Mouse (Mus musculus) 3T3-L1 (cell line): ENCODE data around the gene Glipr1.
"Not testable (repeated sequence)": the region's sequence is repeated elsewhere in the genome, so short reads cannot be mapped to it uniquely, and the experiment has no call there.

ENCODE experiments used
- DNase-seq: peaks from one replicate; pipeline ENCODE4 v3.0.0-alpha.2; 2015; ENCODE audit warnings: low read depth, low spot score

The Glipr1 gene

GRCm38 (mm10) chr10:112002544-112003215 is at the start of gene Glipr1:
Glipr1 (minus strand) TSS chr10:112002631.
- peak; percentile 44 for DNase-seq

GRCm38 (mm10) chr10:112051956-112052355 is 49.5 kb upstream of the Glipr1 start:
- peak; percentile 51 for DNase-seq

- peak; percentile 35 for DNase-seq
Measured at GRCm38 (mm10) chr10:112051220-112051619, 48.8 kb upstream of the Glipr1 start.

- DNase-seq = not testable (repeated sequence)
Measured at GRCm38 (mm10) chr10:112044283-112044682, 41.9 kb upstream of the Glipr1 start.

- DNase-seq = not testable (repeated sequence)
Measured at GRCm38 (mm10) chr10:112043523-112043922, 41.1 kb upstream of the Glipr1 start.

- DNase-seq = not testable (repeated sequence)
Measured at GRCm38 (mm10) chr10:112028689-112029088, 26.3 kb upstream of the Glipr1 start.

- DNase-seq = no peak
Measured at GRCm38 (mm10) chr10:112023585-112023984, 21.2 kb upstream of the Glipr1 start.

GRCm38 (mm10) chr10:112009511-112009910 is 7.1 kb upstream of the Glipr1 start:
- DNase-seq = not testable (repeated sequence)

- no peak for DNase-seq
Measured at GRCm38 (mm10) chr10:112001756-112002520, 493 bp downstream of the Glipr1 start.

GRCm38 (mm10) chr10:112001350-112001749 is 1.1 kb downstream of the Glipr1 start:
- DNase-seq = no peak

- DNase-seq = peak; percentile 53
Measured at GRCm38 (mm10) chr10:112000568-112000967, 1.9 kb downstream of the Glipr1 start.

- no peak for DNase-seq
Measured at GRCm38 (mm10) chr10:111999765-112000164, 2.7 kb downstream of the Glipr1 start.

- DNase-seq = peak; percentile 63
Measured at GRCm38 (mm10) chr10:111997671-111998070, 4.8 kb downstream of the Glipr1 start.

- DNase-seq = peak; percentile 47
Measured at GRCm38 (mm10) chr10:111996911-111997347, 5.5 kb downstream of the Glipr1 start.

- peak; percentile 22 for DNase-seq
Measured at GRCm38 (mm10) chr10:111996549-111996904, 5.9 kb downstream of the Glipr1 start.

GRCm38 (mm10) chr10:111995803-111996548 is 6.5 kb downstream of the Glipr1 start:
- DNase-seq = peak; percentile 11

GRCm38 (mm10) chr10:111986453-111986852 is 16.0 kb downstream of the Glipr1 start:
- DNase-seq = no peak

- no peak for DNase-seq
Measured at GRCm38 (mm10) chr10:111983070-111983469, 19.4 kb downstream of the Glipr1 start.

GRCm38 (mm10) chr10:111977584-111977983 is 24.8 kb downstream of the Glipr1 start:
- peak; percentile 88 for DNase-seq

- peak; percentile 97 for DNase-seq
Measured at GRCm38 (mm10) chr10:111972542-111973361, 29.7 kb downstream of the Glipr1 start, which contains the start of gene Krr1. Krr1 (plus strand) TSS chr10:111972664.

GRCm38 (mm10) chr10:111971929-111972328 is 30.5 kb downstream of the Glipr1 start:
- no peak for DNase-seq
